Mouse (Mus musculus): ENCODE data around the gene Itgb6.

Gene Itgb6

GRCm38 (mm10) chr2:60671215-60671614, 51.2 kb downstream of the Itgb6 start:
- DNase-seq = no peak

- no peak for DNase-seq
These were observed 59.4 kb downstream of the Itgb6 start for GRCm38 (mm10) chr2:60663071-60663470.

- DNase-seq = no peak
These were observed 62.5 kb downstream of the Itgb6 start for GRCm38 (mm10) chr2:60659993-60660392.

GRCm38 (mm10) chr2:60658992-60659391, 63.5 kb downstream of the Itgb6 start:
- no peak for DNase-seq

GRCm38 (mm10) chr2:60654828-60655227, 67.6 kb downstream of the Itgb6 start:
- DNase-seq = peak; percentile 18 to 47

- no peak for DNase-seq
These were observed 72.3 kb downstream of the Itgb6 start for GRCm38 (mm10) chr2:60650155-60650554.

- no peak for DNase-seq
These were observed 74.8 kb downstream of the Itgb6 start for GRCm38 (mm10) chr2:60647650-60648049.

GRCm38 (mm10) chr2:60646583-60646982, 75.9 kb downstream of the Itgb6 start:
- DNase-seq = no peak

GRCm38 (mm10) chr2:60643406-60643805, 79.0 kb downstream of the Itgb6 start:
- DNase-seq = no peak

- DNase-seq = no peak
These were observed 79.8 kb downstream of the Itgb6 start for GRCm38 (mm10) chr2:60642606-60643005.

- DNase-seq = no peak
These were observed 82.1 kb downstream of the Itgb6 start for GRCm38 (mm10) chr2:60640342-60640672.

GRCm38 (mm10) chr2:60639617-60640341, 82.7 kb downstream of the Itgb6 start:
- DNase-seq = no peak

- no peak for DNase-seq
These were observed 85.3 kb downstream of the Itgb6 start for GRCm38 (mm10) chr2:60636910-60637761.

- no peak for DNase-seq
These were observed 86.0 kb downstream of the Itgb6 start for GRCm38 (mm10) chr2:60636481-60636880.

GRCm38 (mm10) chr2:60636038-60636437, 86.4 kb downstream of the Itgb6 start:
- DNase-seq = no peak

- no peak for DNase-seq
These were observed 89.7 kb downstream of the Itgb6 start for GRCm38 (mm10) chr2:60632791-60633190.

- no peak for DNase-seq
These were observed 92.1 kb downstream of the Itgb6 start for GRCm38 (mm10) chr2:60630304-60630703.

GRCm38 (mm10) chr2:60627952-60628351, 94.5 kb downstream of the Itgb6 start:
- no peak for DNase-seq

GRCm38 (mm10) chr2:60627515-60627914, 94.9 kb downstream of the Itgb6 start:
- DNase-seq = no peak

GRCm38 (mm10) chr2:60625766-60626165, 96.7 kb downstream of the Itgb6 start:
- no peak for DNase-seq

- no peak for DNase-seq
These were observed 100.3 kb downstream of the Itgb6 start for GRCm38 (mm10) chr2:60622161-60622560.

- DNase-seq = no peak
These were observed 107.7 kb downstream of the Itgb6 start for GRCm38 (mm10) chr2:60614758-60615157.

- no peak for DNase-seq
These were observed 108.6 kb downstream of the Itgb6 start for GRCm38 (mm10) chr2:60613857-60614228.
